Mouse (Mus musculus): ENCODE measurements at regions not wholly inside any gene's neighbourhood (a gene's known extent, or its start where the extent isn't known, plus 50 kb on each side); places are given as distances from the start of the nearest gene placed in this dataset.

GRCm38 (mm10) chr7:136707200-136708003, 187.0 kb upstream of the Mgmt start:
- Histone ChIP-seq H3K27me3 (peaks cover 14% of the 10 kb centered on the region), H3K4me1 (peaks cover 18% of the 10 kb centered on the region), H3K9ac (no peak overlapping the region), H3K4me3 (replicated peaks) (no peak overlapping the region), H3K9me3 (replicated peaks) (no peaks in the 10 kb centered on the region), H3K27ac (no peak overlapping the region), H3K4me2 (no peak overlapping the region), H3K36me3 (no peaks in the 10 kb centered on the region)
- 0 out of 2 replicates have a peak, but pooled peaks have one; percentile 46 for ATAC-seq (replicated peaks; ENCODE audit: low FRiP score)
- 52% methylated on average over 11 of the region's 12 CpGs for WGBS

GRCm38 (mm10) chr7:136708004-136708435, 186.4 kb upstream of the Mgmt start:
- H3K36me3 ChIP-seq: no peaks in the 10 kb centered on the region
- H3K4me1 ChIP-seq: peaks cover 24% of the 10 kb centered on the region
- no peak overlapping the region for H3K4me2 ChIP-seq
- no peak overlapping the region for H3K4me3 ChIP-seq (replicated peaks)
- WGBS: 36% methylated on average over 5 of the region's 5 CpGs
- no peaks in the 10 kb centered on the region for H3K9me3 ChIP-seq (replicated peaks)
- H3K27ac ChIP-seq: no peak overlapping the region
- no peak overlapping the region for H3K9ac ChIP-seq
- peaks cover 14% of the 10 kb centered on the region for H3K27me3 ChIP-seq
- ATAC-seq (replicated peaks; ENCODE audit: low FRiP score): no peak

DNA sequence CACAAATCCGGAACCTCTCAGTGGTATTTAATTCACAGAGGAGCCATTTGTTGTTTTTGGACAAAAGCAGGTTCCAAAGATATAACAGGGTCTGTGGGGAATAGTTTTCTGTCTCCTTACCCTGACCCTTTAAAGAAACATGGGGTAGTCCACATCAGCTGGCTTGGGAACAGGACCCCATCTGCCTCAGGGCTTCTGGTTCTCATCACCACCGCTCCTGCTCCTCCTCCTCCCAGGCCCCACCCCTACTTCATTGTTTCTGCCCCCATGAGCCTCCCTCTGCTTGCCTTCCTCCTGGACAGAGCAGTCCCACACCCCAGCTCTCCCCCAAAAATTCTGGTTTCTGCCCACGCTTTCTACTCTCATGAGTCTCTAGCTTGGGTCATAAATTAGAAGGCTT, 183.8 kb upstream of the Mgmt start:
- no peaks in the 10 kb centered on the region for H3K9me3 ChIP-seq (replicated peaks)
- H3K4me2 ChIP-seq: no peak overlapping the region
- no peak overlapping the region for H3K9ac ChIP-seq
- no peak overlapping the region for H3K27ac ChIP-seq
- peak; percentile 63 for ATAC-seq (replicated peaks; ENCODE audit: low FRiP score)
- no peak overlapping the region for H3K4me3 ChIP-seq (replicated peaks)
- peaks cover 26% of the 10 kb centered on the region for H3K4me1 ChIP-seq
- WGBS: 39% methylated on average over 3 of the region's 3 CpGs
- no peaks in the 10 kb centered on the region for H3K36me3 ChIP-seq
- peaks cover 15% of the 10 kb centered on the region for H3K27me3 ChIP-seq

- Histone ChIP-seq H3K4me3 (replicated peaks) (no peak overlapping the region), H3K36me3 (no peaks in the 10 kb centered on the region), H3K4me1 (peaks cover 20% of the 10 kb centered on the region), H3K4me2 (peak overlapping the region; percentile 34), H3K9me3 (replicated peaks) (no peaks in the 10 kb centered on the region), H3K27ac (peak overlapping the region; percentile 61), H3K9ac (no peak overlapping the region), H3K27me3 (peaks cover 12% of the 10 kb centered on the region)
- 0 out of 2 replicates have a peak, but pooled peaks have one; percentile 22 for ATAC-seq (replicated peaks; ENCODE audit: low FRiP score)
- WGBS: 25% methylated on average over 16 of the region's 16 CpGs
Observed at GRCm38 (mm10) chr7:136712962-136713640, 181.3 kb upstream of the Mgmt start.

DNA sequence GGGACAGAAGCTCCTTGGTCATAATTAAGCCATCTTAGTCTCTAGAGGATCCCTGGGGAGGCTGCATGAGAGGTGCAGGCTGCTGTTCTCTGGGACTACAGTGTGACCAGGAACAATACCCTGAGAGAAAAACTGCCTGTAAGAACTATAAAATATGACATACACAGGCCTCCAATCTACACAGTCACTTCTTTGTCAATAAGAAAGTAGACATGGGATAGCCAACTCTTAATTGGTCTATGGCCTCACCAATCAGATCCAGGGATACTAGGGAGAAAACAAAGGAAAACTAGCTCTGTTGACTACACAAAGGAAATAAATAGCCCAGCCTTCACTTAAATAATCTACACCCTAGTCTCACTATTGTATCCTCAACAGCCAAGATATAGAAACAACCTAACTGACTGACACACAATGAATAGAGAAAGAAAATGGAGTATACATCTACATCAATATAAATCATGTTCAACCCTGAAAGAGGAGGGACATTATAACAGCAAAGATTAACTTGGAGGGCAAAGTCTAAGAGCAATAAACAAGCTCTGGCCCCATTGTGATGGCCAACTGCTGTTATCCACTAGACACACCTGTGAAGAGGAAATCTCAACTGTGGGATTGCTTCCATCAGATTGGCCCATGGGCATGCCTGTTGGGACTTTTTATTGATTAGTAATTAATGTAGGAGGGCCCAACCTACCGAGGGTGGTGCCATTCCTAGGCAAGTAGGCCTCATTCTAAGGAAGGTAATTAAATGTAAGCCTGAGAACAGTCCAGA, 166.6 kb upstream of the Mgmt start:
- Histone ChIP-seq H3K27me3 (no peaks in the 10 kb centered on the region), H3K9ac (no peak overlapping the region), H3K9me3 (replicated peaks) (no peaks in the 10 kb centered on the region), H3K4me1 (no peaks in the 10 kb centered on the region), H3K4me3 (replicated peaks) (no peak overlapping the region), H3K4me2 (no peak overlapping the region), H3K36me3 (no peaks in the 10 kb centered on the region), H3K27ac (no peak overlapping the region)
- ATAC-seq (replicated peaks; ENCODE audit: low FRiP score): no peak
- 79% methylated on average over 1 of the region's 1 CpGs for WGBS

- ATAC-seq (replicated peaks; ENCODE audit: low FRiP score): no peak
- H3K9me3 ChIP-seq (replicated peaks): no peaks in the 10 kb centered on the region
- H3K4me1 ChIP-seq: 0 out of 2 replicates have a peak, but pooled peaks cover 8% of the 10 kb centered on the region
- H3K4me3 ChIP-seq (replicated peaks): no peak overlapping the region
- H3K9ac ChIP-seq: no peak overlapping the region
- H3K27me3 ChIP-seq: no peaks in the 10 kb centered on the region
- H3K4me2 ChIP-seq: no peak overlapping the region
- H3K36me3 ChIP-seq: no peaks in the 10 kb centered on the region
- H3K27ac ChIP-seq: no peak overlapping the region
- 77% methylated on average over 2 of the region's 2 CpGs for WGBS
Observed at GRCm38 (mm10) chr7:136742171-136742570, 152.2 kb upstream of the Mgmt start.

- 77% methylated on average over 8 of the region's 8 CpGs for WGBS
- Histone ChIP-seq H3K9ac (no peak overlapping the region), H3K4me2 (no peak overlapping the region), H3K4me3 (replicated peaks) (no peak overlapping the region), H3K4me1 (no peaks in the 10 kb centered on the region), H3K27ac (no peak overlapping the region), H3K36me3 (no peaks in the 10 kb centered on the region), H3K9me3 (replicated peaks) (no peaks in the 10 kb centered on the region), H3K27me3 (no peaks in the 10 kb centered on the region)
- ATAC-seq (replicated peaks; ENCODE audit: low FRiP score): no peak
Observed at GRCm38 (mm10) chr7:136745412-136745811, 149.0 kb upstream of the Mgmt start.

DNA sequence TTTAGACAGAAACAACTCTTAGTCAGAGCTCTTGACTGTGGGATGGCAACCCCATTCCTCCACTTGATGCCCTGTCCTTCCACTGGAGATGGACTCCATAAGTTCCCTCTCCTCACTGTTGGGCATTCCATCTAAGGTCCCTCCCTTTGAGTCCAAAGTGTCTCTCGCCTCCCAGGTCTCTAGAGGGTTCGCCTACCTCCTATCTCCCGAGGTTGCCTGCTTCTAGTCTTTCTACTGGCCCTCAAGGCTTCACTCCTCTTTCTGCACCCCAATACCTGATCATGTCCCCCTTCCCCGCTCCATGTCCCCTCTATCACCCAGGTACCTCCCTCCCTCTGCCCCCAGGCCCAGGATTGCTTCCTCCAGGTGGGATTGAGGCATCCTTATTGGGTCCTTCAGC, 142.9 kb upstream of the Mgmt start:
- WGBS: 90% methylated on average over 4 of the region's 4 CpGs
- ATAC-seq (replicated peaks; ENCODE audit: low FRiP score): no peak

GRCm38 (mm10) chr7:136754821-136755220, 139.6 kb upstream of the Mgmt start:
- Histone ChIP-seq H3K27me3 (peaks cover 16% of the 10 kb centered on the region), H3K4me1 (no peaks in the 10 kb centered on the region), H3K4me3 (replicated peaks) (no peak overlapping the region), H3K4me2 (no peak overlapping the region), H3K36me3 (no peaks in the 10 kb centered on the region), H3K9ac (no peak overlapping the region), H3K27ac (no peak overlapping the region), H3K9me3 (replicated peaks) (no peaks in the 10 kb centered on the region)
- WGBS: 87% methylated on average over 6 of the region's 6 CpGs
- no peak for ATAC-seq (replicated peaks; ENCODE audit: low FRiP score)

More for the DNA sequence above, 142.9 kb upstream of the Mgmt start:
- H3K4me1 ChIP-seq: no peaks in the 10 kb centered on the region
- no peaks in the 10 kb centered on the region for H3K9me3 ChIP-seq (replicated peaks)
- H3K36me3 ChIP-seq: no peaks in the 10 kb centered on the region
- no peak overlapping the region for H3K4me3 ChIP-seq (replicated peaks)
- H3K4me2 ChIP-seq: no peak overlapping the region
- no peak overlapping the region for H3K27ac ChIP-seq
- 0 out of 2 replicates have a peak, but pooled peaks cover 6% of the 10 kb centered on the region for H3K27me3 ChIP-seq
- H3K9ac ChIP-seq: no peak overlapping the region

DNA sequence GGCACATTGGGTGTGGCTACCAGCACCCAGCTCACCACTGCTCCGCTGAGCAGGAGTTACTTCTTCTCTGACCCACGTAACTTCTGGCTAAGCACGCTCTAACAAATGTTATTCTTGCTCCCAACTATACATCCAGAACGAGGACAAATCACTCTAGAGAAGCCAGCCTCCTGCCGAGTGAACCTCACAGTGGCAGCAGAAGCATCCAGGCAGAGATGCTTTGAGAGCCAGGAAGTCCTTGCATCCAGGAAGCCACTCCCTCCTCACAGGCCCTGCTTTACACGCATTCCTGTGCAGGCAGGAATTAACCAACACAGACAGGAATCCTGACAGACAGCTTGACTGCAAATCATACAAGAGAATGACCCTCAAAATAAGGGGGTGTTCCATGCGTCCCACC, 129.4 kb upstream of the Mgmt start:
- Histone ChIP-seq H3K4me2 (no peak overlapping the region), H3K27me3 (peaks cover 24% of the 10 kb centered on the region; the same call in 1 of the 2 replicates), H3K27ac (no peak overlapping the region), H3K4me1 (peaks cover 6% of the 10 kb centered on the region; the same call in 1 of the 2 replicates), H3K36me3 (no peaks in the 10 kb centered on the region), H3K9me3 (replicated peaks) (no peaks in the 10 kb centered on the region), H3K9ac (no peak overlapping the region), H3K4me3 (replicated peaks) (no peak overlapping the region)
- 29% methylated on average over 7 of the region's 7 CpGs for WGBS
- no peak for ATAC-seq (replicated peaks; ENCODE audit: low FRiP score)

DNA sequence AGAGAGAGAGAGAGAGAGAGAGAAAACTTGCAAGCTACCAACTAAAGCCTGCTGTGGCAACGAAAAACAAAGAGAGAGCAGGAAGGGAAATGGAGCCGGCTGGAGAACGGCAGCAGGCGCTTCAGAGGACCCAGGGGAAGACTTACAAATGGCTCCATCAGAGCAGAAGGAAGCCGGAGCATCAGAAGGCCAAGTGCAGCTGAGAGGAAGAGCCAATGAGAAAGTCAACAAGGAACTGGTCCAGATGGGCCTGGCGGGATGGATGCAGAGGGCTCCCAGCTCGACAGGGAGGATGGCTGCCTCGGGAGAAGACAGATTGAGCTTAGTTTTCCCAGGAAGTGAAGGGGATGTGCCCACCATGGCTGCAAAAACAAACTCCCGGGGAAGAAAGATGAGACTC, 127.2 kb upstream of the Mgmt start:
- H3K27ac ChIP-seq: no peak overlapping the region
- no peak overlapping the region for H3K4me2 ChIP-seq
- peaks cover 6% of the 10 kb centered on the region; the same call in 1 of the 2 replicates for H3K4me1 ChIP-seq
- H3K9me3 ChIP-seq (replicated peaks): no peaks in the 10 kb centered on the region
- H3K9ac ChIP-seq: no peak overlapping the region
- H3K36me3 ChIP-seq: no peaks in the 10 kb centered on the region
- H3K4me3 ChIP-seq (replicated peaks): no peak overlapping the region
- ATAC-seq (replicated peaks; ENCODE audit: low FRiP score): no peak
- WGBS: 38% methylated on average over 9 of the region's 9 CpGs
- H3K27me3 ChIP-seq: peaks cover 18% of the 10 kb centered on the region; the same call in 1 of the 2 replicates

DNA sequence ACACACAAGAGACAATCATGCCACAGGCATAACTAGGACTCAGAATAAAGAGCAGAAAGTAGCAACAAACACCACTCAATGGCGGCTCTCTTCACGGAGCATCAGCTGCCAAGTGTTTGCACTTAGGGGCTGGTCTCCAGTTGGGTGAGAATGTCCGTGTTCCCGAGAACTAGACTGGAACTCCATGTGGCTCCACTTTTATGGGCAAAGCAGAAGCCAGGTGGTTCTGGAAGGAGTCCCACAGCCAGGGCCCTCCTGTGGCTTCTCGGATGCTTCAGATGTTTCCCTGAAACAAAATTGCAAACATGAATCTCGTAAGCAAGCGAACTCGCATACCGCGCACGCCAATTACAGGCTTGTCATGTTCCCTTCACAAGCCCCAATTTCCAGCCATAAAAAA, 113.7 kb upstream of the Mgmt start:
- 0 out of 2 replicates have a peak, but pooled peaks cover 5% of the 10 kb centered on the region for H3K4me1 ChIP-seq
- H3K4me3 ChIP-seq (replicated peaks): no peak overlapping the region
- H3K4me2 ChIP-seq: no peak overlapping the region
- ATAC-seq (replicated peaks; ENCODE audit: low FRiP score): no peak
- no peak overlapping the region for H3K9ac ChIP-seq
- no peaks in the 10 kb centered on the region for H3K36me3 ChIP-seq
- peaks cover 15% of the 10 kb centered on the region for H3K27me3 ChIP-seq
- 87% methylated on average over 11 of the region's 11 CpGs for WGBS
- no peak overlapping the region for H3K27ac ChIP-seq
- no peaks in the 10 kb centered on the region for H3K9me3 ChIP-seq (replicated peaks)
